Mouse (Mus musculus): ENCODE data around the gene Clic1. TPM values are rescaled to one million over a fixed set of nuclear protein-coding genes. Genes with fewer than 3 reads are reported as not detected.

The Clic1 gene
- polyA plus RNA-seq, 1 experiment, result 92.7 TPM

Other genes starting within 250 kb of the Clic1 start
- not detected in 2 replicates for gene Cyp21a1, start 245.4 kb upstream of the Clic1 start, polyA plus RNA-seq (2012; rRNA removed)
- gene Stk19, start 213.0 kb upstream of the Clic1 start, polyA plus RNA-seq (2012; rRNA removed), result 12.4 and 13.7 TPM in 2 replicates
- 16.6 and 19.9 TPM in 2 replicates for gene Dxo, start 212.9 kb upstream of the Clic1 start, polyA plus RNA-seq (2012; rRNA removed)
- 18.6 and 23.0 TPM in 2 replicates for gene Skiv2l, start 199.8 kb upstream of the Clic1 start, polyA plus RNA-seq (2012; rRNA removed)
- 26.7 and 28.4 TPM in 2 replicates for gene Nelfe, start 199.6 kb upstream of the Clic1 start, polyA plus RNA-seq (2012; rRNA removed)
- gene Cfb, start 187.4 kb upstream of the Clic1 start, polyA plus RNA-seq (2012; rRNA removed), result 687 and 748 TPM in 2 replicates
- 4.8 and 6.3 TPM in 2 replicates for gene Zbtb12, start 170.5 kb upstream of the Clic1 start, polyA plus RNA-seq (2012; rRNA removed)
- gene Gm20547, start 167.9 kb upstream of the Clic1 start, polyA plus RNA-seq (2012; rRNA removed), result 0.04 and 0.05 TPM in 2 replicates
- gene C2, start 151.7 kb upstream of the Clic1 start, polyA plus RNA-seq (2012; rRNA removed), result 36.4 and 36.8 TPM in 2 replicates
- gene Ehmt2, start 151.5 kb upstream of the Clic1 start, polyA plus RNA-seq (2012; rRNA removed), result 30.4 and 37.6 TPM in 2 replicates
- gene Slc44a4, start 135.5 kb upstream of the Clic1 start, polyA plus RNA-seq (2012; rRNA removed), result 3.8 and 5.8 TPM in 2 replicates
- gene Neu1, start 118.7 kb upstream of the Clic1 start, polyA plus RNA-seq (2012; rRNA removed), result 21.1 and 21.2 TPM in 2 replicates
- gene Hspa1b, start 90.7 kb upstream of the Clic1 start, polyA plus RNA-seq (2012; rRNA removed), result 3.1 and 3.3 TPM in 2 replicates
- not detected in 2 replicates for gene Gm20481, start 80.1 kb upstream of the Clic1 start, polyA plus RNA-seq (2012; rRNA removed)
- gene Hspa1a, start 77.8 kb upstream of the Clic1 start, polyA plus RNA-seq (2012; rRNA removed), result 1.9 and 2.5 TPM in 2 replicates
- 0.06 and 0.07 TPM in 2 replicates for gene Hspa1l, start 77.3 kb upstream of the Clic1 start, polyA plus RNA-seq (2012; rRNA removed)
- gene Lsm2, start 68.1 kb upstream of the Clic1 start, polyA plus RNA-seq (2012; rRNA removed), result 64.3 and 69.6 TPM in 2 replicates
- gene Vars, start 49.0 kb upstream of the Clic1 start, polyA plus RNA-seq (2012; rRNA removed), result 42.1 and 47.2 TPM in 2 replicates
- gene Vwa7, start 33.4 kb upstream of the Clic1 start, polyA plus RNA-seq (2012; rRNA removed), result 0.17 and 0.23 TPM in 2 replicates
- 4.3 and 5.0 TPM in 2 replicates for gene Sapcd1, start 21.9 kb upstream of the Clic1 start, polyA plus RNA-seq (2012; rRNA removed)
- 7.7 and 8.5 TPM in 2 replicates for gene Msh5, start 3.2 kb upstream of the Clic1 start, polyA plus RNA-seq (2012; rRNA removed)
- gene Ddah2, start 9.1 kb downstream of the Clic1 start, polyA plus RNA-seq (2012; rRNA removed), result 13.9 and 14.9 TPM in 2 replicates
- gene Ly6g6c, start 15.4 kb downstream of the Clic1 start, polyA plus RNA-seq (2012; rRNA removed), result 0.06 TPM in 1 of 2 replicates, not detected in the other
- 1.5 and 1.9 TPM in 2 replicates for gene Mpig6b, start 16.2 kb downstream of the Clic1 start, polyA plus RNA-seq (2012; rRNA removed)
- gene Ly6g6e, start 26.9 kb downstream of the Clic1 start, polyA plus RNA-seq (2012; rRNA removed), result 0.28 and 0.30 TPM in 2 replicates
- gene Ly6g6d, start 28.1 kb downstream of the Clic1 start, polyA plus RNA-seq (2012; rRNA removed), result 0.71 and 0.79 TPM in 2 replicates
- gene Ly6g6f, start 35.6 kb downstream of the Clic1 start, polyA plus RNA-seq (2012; rRNA removed), result 4.7 and 4.8 TPM in 2 replicates
- gene Abhd16a, start 39.3 kb downstream of the Clic1 start, polyA plus RNA-seq (2012; rRNA removed), result 32.1 and 32.4 TPM in 2 replicates
- not detected in 2 replicates for gene Ly6g5c, start 58.3 kb downstream of the Clic1 start, polyA plus RNA-seq (2012; rRNA removed)
- 0.46 and 0.64 TPM in 2 replicates for gene Ly6g5b, start 65.5 kb downstream of the Clic1 start, polyA plus RNA-seq (2012; rRNA removed)
- gene Gpank1, start 71.5 kb downstream of the Clic1 start, polyA plus RNA-seq (2012; rRNA removed), result 8.0 and 8.7 TPM in 2 replicates
- 84.1 and 85.2 TPM in 2 replicates for gene Csnk2b, start 72.1 kb downstream of the Clic1 start, polyA plus RNA-seq (2012; rRNA removed)
- 1.8 and 2.0 TPM in 2 replicates for gene D17H6S53E, start 76.4 kb downstream of the Clic1 start, polyA plus RNA-seq (2012; rRNA removed)
- gene Apom, start 82.1 kb downstream of the Clic1 start, polyA plus RNA-seq (2012; rRNA removed), result 464 and 524 TPM in 2 replicates
- 37.8 and 48.6 TPM in 2 replicates for gene Bag6, start 85.2 kb downstream of the Clic1 start, polyA plus RNA-seq (2012; rRNA removed)
- gene Prrc2a, start 114.9 kb downstream of the Clic1 start, polyA plus RNA-seq (2012; rRNA removed), result 42.6 and 57.5 TPM in 2 replicates
- gene Aif1, start 126.1 kb downstream of the Clic1 start, polyA plus RNA-seq (2012; rRNA removed), result 10.5 and 12.9 TPM in 2 replicates
- 69.9 and 71.0 TPM in 2 replicates for gene Lst1, start 138.5 kb downstream of the Clic1 start, polyA plus RNA-seq (2012; rRNA removed)
- 5.2 and 5.9 TPM in 2 replicates for gene Ltb, start 144.5 kb downstream of the Clic1 start, polyA plus RNA-seq (2012; rRNA removed)
- gene Tnf, start 152.0 kb downstream of the Clic1 start, polyA plus RNA-seq (2012; rRNA removed), result 1.4 TPM in 2 replicates
- 0.06 TPM in 1 of 2 replicates, not detected in the other for gene Lta, start 155.4 kb downstream of the Clic1 start, polyA plus RNA-seq (2012; rRNA removed)
- gene Gm16181, start 170.9 kb downstream of the Clic1 start, polyA plus RNA-seq (2012; rRNA removed), result 0.08 and 0.26 TPM in 2 replicates
- 2.0 and 2.3 TPM in 2 replicates for gene Atp6v1g2, start 183.7 kb downstream of the Clic1 start, polyA plus RNA-seq (2012; rRNA removed)
- gene Nfkbil1, start 185.8 kb downstream of the Clic1 start, polyA plus RNA-seq (2012; rRNA removed), result 5.1 and 5.4 TPM in 2 replicates
- gene Ddx39b, start 191.8 kb downstream of the Clic1 start, polyA plus RNA-seq (2012; rRNA removed), result 170 and 199 TPM in 2 replicates
- gene H2-D1, start 212.8 kb downstream of the Clic1 start, polyA plus RNA-seq (2012; rRNA removed), result 108 and 132 TPM in 2 replicates